Mouse (Mus musculus): Measurements from ENCODE around the gene Olfr473.

DNA sequence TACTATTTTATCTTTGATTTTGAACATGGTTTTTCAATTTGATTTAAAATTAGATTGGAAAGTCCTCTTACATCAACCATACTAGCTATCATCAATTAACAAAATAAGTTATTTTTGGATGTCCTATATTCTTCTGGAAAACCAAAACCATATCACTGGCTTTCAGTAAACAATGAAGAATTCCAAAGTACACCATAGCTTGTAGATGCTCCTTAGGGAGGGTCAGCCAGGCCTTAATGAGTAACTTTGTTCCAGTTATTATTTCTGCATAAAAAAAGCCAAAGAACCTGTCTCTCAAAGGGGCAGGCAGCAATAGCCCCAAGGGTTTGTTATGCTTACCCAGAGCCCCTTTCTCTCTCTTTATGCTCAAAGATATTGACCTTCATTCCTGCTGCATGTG, 32.6 kb upstream of the Olfr473 start, which contains the start of gene Olfr472:
- TF ChIP-seq CTCF (IDR thresholded peaks at IDR 0.05; ENCODE audit: insufficient read depth, low read depth, low read length) (no peak), POLR2A (IDR thresholded peaks at IDR 0.05; ENCODE audit: insufficient read depth, low read depth, low read length) (no peak)
